Mouse (Mus musculus) heart, postnatal 0 days (tissue): ENCODE data around the gene Preb. TPM values are rescaled to one million over a fixed set of nuclear protein-coding genes. Genes with fewer than 3 reads are reported as not detected.

Source experiments
- ATAC-seq: fragments of 200-750 bp; cut with Nextera tagmentation; 2 replicates; pipeline ENCODE4 v1.8.0; 2017; ENCODE audit warnings: low read depth, moderate number of reproducible peaks, moderate library complexity; ENCODE audit not compliant: insufficient read depth
- DNase-seq: peaks from one replicate; pipeline ENCODE4 v3.0.0-alpha.2; 2016; ENCODE audit warnings: low spot score
- H3K27ac ChIP-seq: fragments of 300-500 bp; sonication (generic); 2 replicates; pipeline ENCODE4 v1.5.1; 2014; ENCODE audit warnings: low read depth, mild to moderate bottlenecking
- H3K27me3 ChIP-seq: fragments of 300-500 bp; sonication (generic); 2 replicates; pipeline ENCODE4 v1.6.1; 2014; ENCODE audit warnings: low read length, mixed read lengths; ENCODE audit not compliant: control insufficient read depth, insufficient read depth
- H3K36me3 ChIP-seq: fragments of 300-500 bp; sonication (generic); replicated peaks from 2 replicates; pipeline ENCODE4 v1.6.1; 2014; ENCODE audit warnings: low read length, mixed read lengths; ENCODE audit not compliant: control insufficient read depth, insufficient read depth
- H3K4me1 ChIP-seq: fragments of 300-500 bp; sonication (generic); 2 replicates; pipeline ENCODE4 v1.6.1; 2014; ENCODE audit warnings: antibody characterized with exemption; ENCODE audit not compliant: control insufficient read depth, insufficient read depth
- H3K4me2 ChIP-seq: fragments of 300-500 bp; sonication (generic); 2 replicates; pipeline ENCODE4 v1.6.1; 2014; ENCODE audit warnings: low read depth, mild to moderate bottlenecking, low read length, moderate library complexity
- H3K4me3 ChIP-seq: fragments of 300-500 bp; sonication (generic); 2 replicates; pipeline ENCODE4 v1.5.1; 2014; ENCODE audit warnings: low read depth, low read length
- H3K9ac ChIP-seq: fragments of 300-500 bp; sonication (generic); replicated peaks from 2 replicates; pipeline ENCODE4 v1.6.1; 2014; ENCODE audit warnings: low read depth, low read length, mixed read lengths
- H3K9me3 ChIP-seq: fragments of 300-500 bp; sonication (generic); replicated peaks from 2 replicates; pipeline ENCODE4 v1.6.1; 2016; ENCODE audit warnings: low read length; ENCODE audit not compliant: control insufficient read depth
- CTCF ChIP-seq: IDR thresholded peaks from 2 replicates; pipeline ENCODE4 v1.5.1; 2016; ENCODE audit warnings: antibody characterized with exemption, control low read depth, low read depth
- EP300 ChIP-seq: IDR thresholded peaks from 2 replicates; pipeline ENCODE4 v1.6.1; 2016; ENCODE audit warnings: antibody characterized with exemption, low read depth
- WGBS: fragments of 180-500 bp; shearing (Covaris S2); extraction: QIAGEN DNeasy Blood & Tissue Kit; methylation state at CpG from one replicate; pipeline ENCODE4 v1.1.7; 2014; 5-methylcytosine and 5-hydroxymethylcytosine counted together
- polyA plus RNA-seq: library from polyadenylated mRNA; unstranded; fragments of >200 nt; fragmentation: Nextera tagmentation; extraction: Ambion mirVana; gene quantifications from 2 replicates; pipeline ENCODE4 v1.2.1, GENCODE M21; 2015
- total RNA-seq: library from RNA; depleted of rRNA; stranded (reverse); fragments of >200 nt; gene quantifications from 2 replicates; pipeline ENCODE4 v1.2.3, GENCODE M21; 2014; ENCODE audit warnings: low replicate concordance

Preb gene
- total and polyA plus RNA-seq, 2 experiments from 2014 or later = 40.0 to 54.3 TPM

DNA sequence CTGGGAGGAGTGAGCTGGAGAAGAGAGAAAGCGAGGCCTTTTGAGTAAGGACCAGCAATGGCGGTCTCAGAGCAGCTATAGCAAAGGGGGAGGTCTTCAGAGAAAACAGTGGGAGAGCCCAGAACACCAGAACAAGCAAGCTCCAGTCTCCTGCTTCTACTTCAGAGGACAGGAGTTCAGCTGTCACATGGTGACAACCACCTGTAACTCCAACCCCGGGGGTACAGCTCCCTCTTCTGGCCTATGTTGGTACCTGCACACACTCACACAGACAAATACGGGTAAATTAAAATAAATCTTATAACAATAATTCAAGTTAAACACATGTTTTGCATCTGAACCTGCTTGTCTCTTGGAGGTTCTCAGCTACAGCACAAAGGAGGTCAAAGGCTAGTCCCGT is 38.1 kb upstream of the Preb start:
- ATAC-seq = peak; percentile 43; the same call in 1 of the 2 replicates
- no peaks in the 10 kb centered on the region for H3K36me3 ChIP-seq
- WGBS = 33% methylated on average over 5 of the region's 5 CpGs
- no peak overlapping the region for H3K27ac ChIP-seq
- H3K9ac ChIP-seq = no peak overlapping the region
- H3K4me3 ChIP-seq = no peak overlapping the region
- no peaks in the 10 kb centered on the region for H3K27me3 ChIP-seq
- no peaks in the 10 kb centered on the region for H3K4me1 ChIP-seq
- H3K9me3 ChIP-seq = no peaks in the 10 kb centered on the region
- no peak overlapping the region for H3K4me2 ChIP-seq
- DNase-seq = peak; percentile 37
- no peak for TF ChIP-seq EP300
- peak; percentile 76 for TF ChIP-seq CTCF

DNA sequence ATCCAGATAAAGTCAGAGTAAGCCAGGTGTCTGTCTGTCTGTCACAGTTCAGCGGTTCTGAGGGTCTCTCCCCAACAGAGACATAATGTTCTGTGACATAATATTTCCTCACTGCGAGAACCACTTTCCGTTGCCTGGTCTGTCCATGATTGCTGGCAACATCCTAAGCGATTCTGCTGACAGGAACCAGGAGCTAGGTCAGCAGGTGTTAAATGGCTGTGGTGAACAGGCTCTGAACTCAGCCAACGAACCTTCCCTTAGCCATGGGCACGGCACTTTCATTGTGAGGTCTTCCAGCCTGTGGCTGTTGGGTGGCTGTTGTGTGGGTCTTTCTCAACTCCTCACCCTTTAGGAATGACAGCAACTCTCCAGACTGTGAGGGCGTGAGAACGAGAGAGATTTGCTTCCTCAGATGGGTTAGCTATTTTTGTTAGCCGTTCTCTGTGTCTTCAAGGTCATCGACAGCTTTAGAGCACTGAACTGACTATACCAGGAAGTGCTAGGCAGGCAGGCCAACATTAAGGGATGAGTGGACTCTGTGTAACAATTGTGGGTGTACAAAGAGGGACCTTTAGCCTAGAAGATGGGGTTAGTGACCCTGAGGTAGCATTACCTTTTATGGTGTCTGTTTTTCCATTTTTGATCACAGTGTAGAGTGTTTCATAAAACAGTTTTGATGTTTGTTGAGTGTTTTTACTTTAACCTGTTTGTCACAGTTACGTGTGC is 34.9 kb upstream of the Preb start:
- 28% methylated on average over 11 of the region's 11 CpGs for WGBS
- Histone ChIP-seq H3K9ac (no peak overlapping the region), H3K27ac (peak overlapping the region; percentile 33; the same call in 1 of the 2 replicates)

DNA sequence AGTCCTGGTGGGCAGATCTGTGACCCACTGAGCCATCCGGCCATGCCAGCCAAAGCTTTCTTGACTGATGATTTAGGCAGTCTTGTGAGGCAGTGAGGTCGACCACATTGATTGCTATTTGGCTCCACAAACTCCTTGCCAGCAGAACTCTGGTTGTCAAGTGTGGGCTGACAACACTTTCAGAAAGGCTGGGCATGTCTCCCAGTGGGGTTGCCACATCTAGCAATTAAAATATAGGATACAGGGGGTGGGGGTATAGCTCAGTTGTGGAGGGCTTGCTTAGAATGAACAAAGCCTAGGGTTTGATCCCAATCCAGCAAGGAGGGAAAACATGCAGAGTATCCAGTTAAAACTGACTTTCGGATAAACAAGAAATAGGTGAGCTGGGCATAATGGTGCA is 33.9 kb upstream of the Preb start:
- H3K4me3 ChIP-seq = no peak overlapping the region
- no peak overlapping the region for H3K9ac ChIP-seq
- DNase-seq = no peak
- H3K36me3 ChIP-seq = no peaks in the 10 kb centered on the region
- H3K27me3 ChIP-seq = no peaks in the 10 kb centered on the region
- H3K4me2 ChIP-seq = no peak overlapping the region
- no peaks in the 10 kb centered on the region for H3K4me1 ChIP-seq
- no peak for ATAC-seq
- TF ChIP-seq EP300 (no peak), CTCF (no peak)
- H3K27ac ChIP-seq = no peak overlapping the region
- no peaks in the 10 kb centered on the region for H3K9me3 ChIP-seq
- WGBS = 70% methylated on average over 3 of the region's 3 CpGs

More for the DNA sequence above, 34.9 kb upstream of the Preb start:
- H3K4me2 ChIP-seq = no peak overlapping the region
- no peaks in the 10 kb centered on the region for H3K27me3 ChIP-seq
- H3K36me3 ChIP-seq = no peaks in the 10 kb centered on the region
- ATAC-seq (peak; percentile 36), DNase-seq (no peak)
- no peaks in the 10 kb centered on the region for H3K4me1 ChIP-seq
- TF ChIP-seq CTCF (no peak), EP300 (no peak)
- H3K4me3 ChIP-seq = no peak overlapping the region
- no peaks in the 10 kb centered on the region for H3K9me3 ChIP-seq

DNA sequence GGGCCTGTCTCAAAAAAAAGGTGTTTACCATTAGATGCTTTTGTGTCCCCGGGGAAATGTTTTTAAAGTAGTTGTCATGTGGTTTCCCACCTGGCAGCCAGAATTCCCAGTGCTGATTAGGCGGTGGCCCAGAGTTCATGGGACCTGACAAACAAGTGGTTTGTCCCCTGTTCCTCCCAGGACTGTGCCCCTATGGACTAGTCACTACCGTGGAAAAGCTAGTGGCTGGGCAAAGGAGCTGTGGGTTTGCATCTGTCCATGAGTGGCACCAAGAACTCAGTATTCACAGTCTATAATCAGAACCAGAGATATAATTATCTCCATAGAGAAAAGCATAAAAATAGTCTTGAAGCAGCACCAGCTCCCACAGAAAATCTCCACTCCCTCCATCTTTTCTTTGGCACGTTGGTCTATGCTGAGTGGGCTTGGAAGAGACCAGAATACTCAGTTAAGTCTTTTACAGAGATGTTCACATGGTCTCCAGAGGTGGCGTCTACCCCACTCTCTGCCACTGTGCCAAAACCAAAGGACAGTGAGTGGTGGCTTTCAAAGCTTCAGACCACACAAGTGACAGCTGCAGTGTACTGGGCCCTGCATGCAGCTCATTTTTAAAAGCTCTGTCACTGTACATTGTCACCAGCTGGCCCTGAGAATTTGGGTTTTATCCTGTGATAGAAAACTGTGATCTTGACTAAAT is 33.0 kb upstream of the Preb start:
- Histone ChIP-seq H3K27me3 (no peaks in the 10 kb centered on the region), H3K27ac (no peak overlapping the region), H3K36me3 (no peaks in the 10 kb centered on the region), H3K4me3 (no peak overlapping the region), H3K9ac (no peak overlapping the region), H3K9me3 (no peaks in the 10 kb centered on the region), H3K4me2 (no peak overlapping the region), H3K4me1 (no peaks in the 10 kb centered on the region)
- DNase-seq (no peak), ATAC-seq (no peak)
- TF ChIP-seq EP300 = no peak
- TF ChIP-seq CTCF = no peak
- WGBS = 71% methylated on average over 5 of the region's 5 CpGs

DNA sequence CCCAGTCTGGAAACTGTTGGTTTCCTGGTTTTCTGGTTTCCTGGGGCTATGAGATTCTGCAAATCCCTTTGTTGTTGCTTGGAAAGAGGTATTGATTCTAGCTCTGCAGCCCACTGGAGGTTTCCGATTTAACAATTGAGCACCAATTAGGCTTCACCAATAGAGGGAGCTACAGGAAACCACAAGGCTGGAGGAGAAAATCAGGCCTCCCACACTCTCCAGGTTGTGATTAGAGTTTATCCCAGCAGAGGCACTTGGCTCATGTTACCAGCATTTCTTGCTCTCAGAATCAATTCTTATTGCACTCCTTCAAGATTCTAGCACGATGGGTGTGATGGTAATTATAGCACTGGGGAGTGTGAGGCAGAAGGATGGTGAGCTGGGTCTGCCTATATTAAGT is 22.2 kb upstream of the Preb start:
- no peaks in the 10 kb centered on the region for H3K4me1 ChIP-seq
- ATAC-seq (no peak), DNase-seq (peak; percentile 32)
- no peak overlapping the region for H3K27ac ChIP-seq
- no peak overlapping the region for H3K4me2 ChIP-seq
- H3K9me3 ChIP-seq = no peaks in the 10 kb centered on the region
- H3K36me3 ChIP-seq = no peaks in the 10 kb centered on the region
- WGBS = 20% methylated on average over 2 of the region's 2 CpGs
- no peak overlapping the region for H3K4me3 ChIP-seq
- H3K9ac ChIP-seq = no peak overlapping the region
- no peaks in the 10 kb centered on the region for H3K27me3 ChIP-seq
- TF ChIP-seq CTCF (peak; percentile 65), EP300 (no peak)
